Mouse (Mus musculus) embryo, embryonic 10 days (tissue): ENCODE data around the gene Coq10a.
A peak's percentile ranks its signal among the peaks of the same experiment; 100 is the strongest.
"Not testable (repeated sequence)": the region's sequence is repeated elsewhere in the genome, so short reads cannot be mapped to it uniquely, and the experiment has no call there.

Source experiments
- DNase-seq: peaks from one replicate; pipeline ENCODE4 v3.0.0-alpha.2; 2015; ENCODE audit warnings: low spot score

The Coq10a gene

GRCm38 (mm10) chr10:128344568-128345275 lies 24.1 kb downstream of the Coq10a start:
- peak; percentile 40 for DNase-seq

- DNase-seq = no peak
Observed at GRCm38 (mm10) chr10:128343436-128343835, 25.4 kb downstream of the Coq10a start.

- DNase-seq = no peak
Observed at GRCm38 (mm10) chr10:128340257-128340656, 28.5 kb downstream of the Coq10a start.

GRCm38 (mm10) chr10:128338948-128339347 lies 29.8 kb downstream of the Coq10a start:
- no peak for DNase-seq

GRCm38 (mm10) chr10:128338415-128338814 lies 30.4 kb downstream of the Coq10a start:
- DNase-seq = no peak

GRCm38 (mm10) chr10:128337306-128338181 lies 31.3 kb downstream of the Coq10a start, which contains the start of gene Cs:
Gene Cs, plus strand, starts transcription at chr10:128337734.
- peak; percentile 97 for DNase-seq

- DNase-seq = no peak
Observed at GRCm38 (mm10) chr10:128336597-128336996, 32.2 kb downstream of the Coq10a start.

GRCm38 (mm10) chr10:128336195-128336594 lies 32.6 kb downstream of the Coq10a start:
- DNase-seq = no peak

GRCm38 (mm10) chr10:128335582-128335981 lies 33.2 kb downstream of the Coq10a start:
- peak; percentile 83 for DNase-seq

GRCm38 (mm10) chr10:128332358-128333249 lies 36.2 kb downstream of the Coq10a start:
- DNase-seq = not testable (repeated sequence)

- DNase-seq = no peak
Observed at GRCm38 (mm10) chr10:128327610-128328009, 41.2 kb downstream of the Coq10a start.

- DNase-seq = no peak
Observed at GRCm38 (mm10) chr10:128326825-128327224, 42.0 kb downstream of the Coq10a start.

GRCm38 (mm10) chr10:128323516-128323915 lies 45.3 kb downstream of the Coq10a start:
- DNase-seq = no peak

GRCm38 (mm10) chr10:128322141-128323108 lies 46.4 kb downstream of the Coq10a start, which contains the start of gene Cnpy2:
Gene Cnpy2, plus strand, starts transcription at chr10:128322459.
- peak; percentile 97 for DNase-seq

GRCm38 (mm10) chr10:128321641-128322040 lies 47.2 kb downstream of the Coq10a start:
- DNase-seq = peak; percentile 37

GRCm38 (mm10) chr10:128315578-128315977 lies 53.2 kb downstream of the Coq10a start:
- DNase-seq = no peak
